Mouse (Mus musculus) heart, embryonic 12.5 days (tissue): ENCODE results near the gene Fam19a1. TPM values are rescaled to one million over a fixed set of nuclear protein-coding genes. Genes with fewer than 3 reads are reported as not detected.

Experiments
- ATAC-seq: fragments of 200-750 bp; cut with Nextera tagmentation; 2 replicates; pipeline ENCODE4 v1.8.0; 2017; ENCODE audit warnings: moderate TSS enrichment, moderate library complexity; ENCODE audit not compliant: insufficient number of reproducible peaks, low FRiP score
- H3K27ac ChIP-seq: fragments of 300-500 bp; sonication (generic); 2 replicates; pipeline ENCODE4 v1.5.1; 2016; ENCODE audit warnings: mild to moderate bottlenecking, moderate library complexity; ENCODE audit not compliant: poor library complexity, severe bottlenecking
- H3K27me3 ChIP-seq: fragments of 300-500 bp; sonication (generic); replicated peaks from 2 replicates; pipeline ENCODE4 v1.6.1; 2016; ENCODE audit warnings: mild to moderate bottlenecking, moderate library complexity
- H3K36me3 ChIP-seq: fragments of 300-500 bp; sonication (generic); 2 replicates; pipeline ENCODE4 v1.6.1; 2016; ENCODE audit warnings: mild to moderate bottlenecking, moderate library complexity
- H3K4me1 ChIP-seq: fragments of 300-500 bp; sonication (generic); replicated peaks from 2 replicates; pipeline ENCODE4 v1.6.1; 2016; ENCODE audit warnings: mild to moderate bottlenecking
- H3K4me2 ChIP-seq: fragments of 300-500 bp; sonication (generic); 2 replicates; pipeline ENCODE4 v1.6.1; 2016; ENCODE audit warnings: mild to moderate bottlenecking, moderate library complexity
- H3K4me3 ChIP-seq: fragments of 300-500 bp; sonication (generic); 2 replicates; pipeline ENCODE4 v1.5.1; 2016; ENCODE audit warnings: mild to moderate bottlenecking
- H3K9ac ChIP-seq: fragments of 300-500 bp; sonication (generic); 2 replicates; pipeline ENCODE4 v1.6.1; 2016; ENCODE audit warnings: mild to moderate bottlenecking, moderate library complexity
- H3K9me3 ChIP-seq: fragments of 300-500 bp; sonication (generic); replicated peaks from 2 replicates; pipeline ENCODE4 v1.6.1; 2016; ENCODE audit warnings: mild to moderate bottlenecking, moderate library complexity
- WGBS: fragments of 180-500 bp; shearing (Covaris S2); methylation state at CpG from one replicate; pipeline ENCODE4 v1.1.7; 2016; 5-methylcytosine and 5-hydroxymethylcytosine counted together
- polyA plus RNA-seq: library from polyadenylated mRNA; unstranded; fragments of >200 nt; fragmentation: Nextera tagmentation; extraction: Ambion mirVana; gene quantifications from 2 replicates; pipeline ENCODE4 v1.2.1, GENCODE M21; 2016

Fam19a1 gene
- polyA plus RNA-seq, 1 experiment from 2014 or later, result 0.27 TPM

DNA sequence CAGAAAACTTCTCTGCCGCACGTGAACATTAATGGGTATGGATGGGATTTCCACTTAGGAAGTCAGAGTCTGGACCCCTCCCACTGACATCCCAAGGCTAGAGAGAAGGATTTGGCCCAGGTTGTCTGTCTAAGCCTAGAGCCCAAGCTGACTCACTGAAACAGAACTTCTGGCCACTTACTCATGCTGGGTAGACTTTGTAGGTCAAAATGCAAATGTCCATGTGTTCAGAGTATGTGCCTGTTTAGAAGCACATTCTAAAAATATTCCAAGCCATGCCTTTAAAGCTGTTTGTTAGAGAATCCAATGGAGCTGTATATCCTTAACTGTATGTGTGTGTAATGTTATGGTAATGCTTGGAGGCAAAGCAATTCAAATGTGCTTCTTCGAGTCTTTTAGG lies 145.7 kb downstream of the Fam19a1 start:
- Histone ChIP-seq H3K36me3 (no peaks in the 10 kb centered on the region), H3K9ac (no peak overlapping the region), H3K27ac (no peak overlapping the region), H3K4me3 (no peak overlapping the region), H3K27me3 (no peaks in the 10 kb centered on the region), H3K9me3 (no peaks in the 10 kb centered on the region), H3K4me1 (no peaks in the 10 kb centered on the region), H3K4me2 (no peak overlapping the region)
- WGBS, result 82% methylated on average over 3 of the region's 3 CpGs
- no peak for ATAC-seq

DNA sequence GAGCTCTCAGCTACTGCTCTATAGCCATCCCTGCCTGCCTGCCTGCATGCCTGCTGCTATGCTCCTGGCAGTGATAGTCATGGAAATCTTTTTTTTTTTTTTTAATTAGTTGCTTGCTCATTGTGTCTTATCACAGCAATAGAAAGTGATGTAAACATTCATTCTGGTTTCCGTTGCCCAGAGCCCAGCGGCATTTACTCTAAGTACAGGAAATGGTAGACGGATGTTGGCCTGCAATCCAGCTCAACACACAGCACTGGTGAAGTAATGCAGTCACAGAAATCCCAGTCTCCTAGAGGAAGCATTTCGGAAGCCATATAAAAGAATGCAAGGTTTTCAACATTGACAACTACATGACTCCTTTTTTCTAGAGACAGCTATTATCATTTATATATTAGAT lies 153.5 kb downstream of the Fam19a1 start:
- Histone ChIP-seq H3K4me1 (no peaks in the 10 kb centered on the region), H3K27ac (no peak overlapping the region), H3K36me3 (no peaks in the 10 kb centered on the region), H3K4me3 (no peak overlapping the region), H3K27me3 (no peaks in the 10 kb centered on the region), H3K9ac (no peak overlapping the region), H3K4me2 (no peak overlapping the region), H3K9me3 (no peaks in the 10 kb centered on the region)
- ATAC-seq, result no peak
- 58% methylated on average over 4 of the region's 4 CpGs for WGBS

DNA sequence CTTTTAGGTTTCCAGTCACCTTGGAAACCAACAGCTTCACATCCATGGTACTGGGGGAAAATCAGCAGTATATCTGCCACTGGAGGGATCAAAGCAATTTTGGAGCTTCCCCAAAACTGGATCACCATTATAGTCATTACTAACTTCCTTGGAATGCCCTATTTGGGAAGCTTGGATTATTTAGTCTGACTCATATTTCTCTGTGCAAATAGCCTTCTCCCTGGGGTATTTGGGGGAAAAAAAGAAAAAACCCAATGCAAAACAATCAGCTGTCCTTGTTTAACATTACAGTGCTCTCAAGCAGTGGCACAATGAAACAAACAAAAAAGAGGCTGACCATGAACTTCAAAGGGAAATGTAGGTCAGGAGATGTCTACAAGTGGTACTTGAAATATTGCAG lies 155.8 kb downstream of the Fam19a1 start:
- H3K36me3 ChIP-seq, result no peaks in the 10 kb centered on the region
- no peak overlapping the region for H3K9ac ChIP-seq
- H3K4me3 ChIP-seq, result no peak overlapping the region
- no peaks in the 10 kb centered on the region for H3K4me1 ChIP-seq
- no peak for ATAC-seq
- H3K27ac ChIP-seq, result no peak overlapping the region
- H3K4me2 ChIP-seq, result no peak overlapping the region
- H3K9me3 ChIP-seq, result no peaks in the 10 kb centered on the region
- H3K27me3 ChIP-seq, result no peaks in the 10 kb centered on the region

- no peaks in the 10 kb centered on the region for H3K4me1 ChIP-seq
- ATAC-seq, result no peak
- no peak overlapping the region for H3K27ac ChIP-seq
- H3K4me2 ChIP-seq, result no peak overlapping the region
- no peak overlapping the region for H3K9ac ChIP-seq
- H3K36me3 ChIP-seq, result no peaks in the 10 kb centered on the region
- WGBS, result 79% methylated on average over 5 of the region's 5 CpGs
- no peak overlapping the region for H3K4me3 ChIP-seq
- no peaks in the 10 kb centered on the region for H3K9me3 ChIP-seq
- no peaks in the 10 kb centered on the region for H3K27me3 ChIP-seq
Measured at GRCm38 (mm10) chr6:96270436-96270835, 157.5 kb downstream of the Fam19a1 start.

DNA sequence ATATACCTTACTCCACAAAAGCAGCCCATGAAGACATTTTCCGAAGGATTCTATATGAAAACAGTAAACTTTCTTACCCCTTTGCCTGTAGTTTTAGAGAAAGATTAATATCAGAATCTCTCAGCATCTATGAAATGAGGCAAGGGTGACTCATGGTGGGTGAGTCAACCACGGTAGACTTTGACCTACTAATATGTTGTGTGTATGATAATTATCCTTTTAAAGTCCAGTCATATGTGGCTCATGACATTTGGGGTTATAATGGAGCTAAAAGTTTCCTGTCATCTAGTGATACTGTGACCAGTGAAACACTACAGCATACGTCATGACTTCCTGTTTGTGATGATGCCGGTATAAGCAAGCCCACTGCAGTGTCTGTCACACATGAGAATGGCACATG lies 170.8 kb downstream of the Fam19a1 start:
- Histone ChIP-seq H3K9ac (no peak overlapping the region), H3K27ac (no peak overlapping the region), H3K27me3 (no peaks in the 10 kb centered on the region), H3K36me3 (no peaks in the 10 kb centered on the region), H3K4me2 (no peak overlapping the region), H3K4me3 (no peak overlapping the region), H3K4me1 (no peaks in the 10 kb centered on the region), H3K9me3 (no peaks in the 10 kb centered on the region)
- no peak for ATAC-seq
- 80% methylated on average over 4 of the region's 4 CpGs for WGBS

DNA sequence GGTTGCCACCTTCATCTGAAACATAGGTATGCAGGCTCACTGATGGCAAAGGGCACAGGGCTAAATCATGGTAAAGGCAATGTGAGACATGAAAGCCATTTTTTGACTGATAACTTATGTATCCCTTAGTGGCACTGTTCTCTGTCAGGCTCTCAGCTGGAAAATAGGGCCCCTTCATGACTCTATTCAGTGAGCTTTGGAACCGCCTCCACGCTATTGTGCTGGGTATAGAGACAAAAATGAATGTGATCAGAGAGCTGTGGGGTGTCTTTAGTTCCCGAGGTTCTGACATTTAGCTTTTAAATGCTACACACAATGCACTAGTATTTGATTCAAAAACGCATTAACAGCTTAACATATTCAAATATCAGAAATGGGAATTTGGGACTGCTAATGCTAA lies 171.6 kb downstream of the Fam19a1 start:
- no peak overlapping the region for H3K4me2 ChIP-seq

DNA sequence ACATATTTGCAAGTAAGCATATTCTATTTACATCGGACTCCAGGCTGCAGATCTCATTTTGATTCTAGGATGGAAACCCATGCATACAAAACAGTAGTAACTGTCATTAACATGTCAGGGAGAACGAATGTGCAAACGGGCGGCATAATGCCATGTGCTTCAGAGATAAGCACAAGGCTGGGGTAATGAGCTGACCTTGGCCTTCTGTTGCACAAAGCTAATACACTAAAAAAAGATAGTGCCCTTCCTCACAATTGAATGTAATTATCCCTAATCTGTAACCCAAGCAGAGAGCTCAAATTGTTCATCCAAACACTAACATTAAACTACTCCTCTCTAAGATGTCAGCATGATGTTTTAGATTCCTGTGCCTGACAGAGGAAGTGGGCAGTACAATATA lies 173.3 kb downstream of the Fam19a1 start:
- Histone ChIP-seq H3K4me2 (no peak overlapping the region), H3K9me3 (no peaks in the 10 kb centered on the region), H3K36me3 (no peaks in the 10 kb centered on the region), H3K9ac (no peak overlapping the region), H3K4me3 (no peak overlapping the region), H3K27ac (no peak overlapping the region), H3K4me1 (no peaks in the 10 kb centered on the region), H3K27me3 (no peaks in the 10 kb centered on the region)
- WGBS, result 54% methylated on average over 4 of the region's 4 CpGs
- ATAC-seq, result no peak

More for the DNA sequence above, 171.6 kb downstream of the Fam19a1 start:
- Histone ChIP-seq H3K27me3 (no peaks in the 10 kb centered on the region), H3K36me3 (no peaks in the 10 kb centered on the region), H3K4me3 (no peak overlapping the region), H3K27ac (no peak overlapping the region), H3K9me3 (no peaks in the 10 kb centered on the region), H3K4me1 (no peaks in the 10 kb centered on the region), H3K9ac (no peak overlapping the region)
- ATAC-seq, result no peak
- WGBS, result 82% methylated on average over 4 of the region's 4 CpGs

DNA sequence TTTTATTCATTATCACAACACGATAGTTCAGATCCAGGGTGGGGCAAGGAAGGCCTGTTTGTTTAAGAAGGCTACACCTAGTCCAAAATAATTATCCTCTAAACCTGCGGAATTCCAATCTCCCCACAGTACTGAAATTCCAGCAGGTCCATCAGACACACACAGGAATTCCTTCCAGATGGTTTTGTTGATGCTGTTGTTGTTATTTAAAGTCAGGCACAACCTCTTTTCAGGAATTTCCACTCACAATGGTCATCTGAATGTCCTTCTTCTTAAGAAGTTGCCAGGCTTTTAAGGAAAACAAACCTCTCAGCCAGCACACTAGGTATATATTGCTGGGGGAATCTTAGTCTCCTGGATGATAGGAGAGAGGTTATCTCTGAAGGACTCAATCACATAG lies 174.4 kb downstream of the Fam19a1 start:
- WGBS, result 74% methylated on average over 2 of the region's 2 CpGs
- no peaks in the 10 kb centered on the region for H3K4me1 ChIP-seq
- no peak overlapping the region for H3K4me3 ChIP-seq
- H3K9me3 ChIP-seq, result no peaks in the 10 kb centered on the region
- H3K9ac ChIP-seq, result no peak overlapping the region
- H3K27me3 ChIP-seq, result no peaks in the 10 kb centered on the region
- no peak for ATAC-seq
- H3K4me2 ChIP-seq, result no peak overlapping the region
- no peaks in the 10 kb centered on the region for H3K36me3 ChIP-seq
- H3K27ac ChIP-seq, result no peak overlapping the region

GRCm38 (mm10) chr6:96289672-96290071 lies 176.7 kb downstream of the Fam19a1 start:
- Histone ChIP-seq H3K4me1 (no peaks in the 10 kb centered on the region), H3K4me2 (no peak overlapping the region), H3K27me3 (no peaks in the 10 kb centered on the region), H3K4me3 (no peak overlapping the region), H3K36me3 (no peaks in the 10 kb centered on the region), H3K27ac (no peak overlapping the region), H3K9ac (no peak overlapping the region), H3K9me3 (no peaks in the 10 kb centered on the region)
- ATAC-seq, result no peak
- 19% methylated on average over 4 of the region's 4 CpGs for WGBS

- no peak for ATAC-seq
- Histone ChIP-seq H3K27ac (no peak overlapping the region), H3K4me2 (no peak overlapping the region), H3K4me1 (no peaks in the 10 kb centered on the region), H3K9me3 (no peaks in the 10 kb centered on the region), H3K9ac (no peak overlapping the region), H3K4me3 (no peak overlapping the region), H3K27me3 (no peaks in the 10 kb centered on the region), H3K36me3 (no peaks in the 10 kb centered on the region)
- WGBS, result 65% methylated on average over 2 of the region's 2 CpGs
Measured at GRCm38 (mm10) chr6:96347491-96347890, 234.5 kb downstream of the Fam19a1 start.

DNA sequence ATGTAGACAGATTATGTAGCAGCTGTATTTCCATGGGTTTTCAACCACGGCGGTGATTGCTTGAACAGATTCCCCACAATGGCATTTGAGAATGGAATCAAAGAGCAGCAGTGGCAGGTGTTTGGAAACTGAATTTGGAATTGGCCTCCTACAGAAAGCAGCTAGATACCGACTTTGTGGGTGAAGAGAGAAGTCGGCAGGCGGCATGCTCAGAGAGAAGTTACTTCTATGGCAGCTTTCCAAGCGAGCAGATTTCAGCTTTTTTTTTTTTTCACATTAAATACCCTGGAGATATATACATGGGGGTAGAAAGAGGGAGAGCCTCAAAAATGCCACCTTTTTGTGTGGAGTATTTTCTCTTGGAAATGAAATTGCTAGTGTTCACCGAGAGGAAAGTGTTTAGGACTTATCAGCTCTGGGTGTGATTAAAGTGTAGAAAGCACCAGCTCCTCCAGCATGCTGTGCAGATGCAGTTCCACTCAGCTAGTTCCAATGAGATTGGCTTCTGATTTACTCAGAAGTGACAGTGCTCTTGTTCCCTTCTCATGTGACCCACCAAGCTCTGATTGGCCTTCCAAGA lies 236.6 kb downstream of the Fam19a1 start:
- Histone ChIP-seq H3K27ac (no peak overlapping the region), H3K4me3 (no peak overlapping the region), H3K36me3 (no peaks in the 10 kb centered on the region), H3K9ac (no peak overlapping the region), H3K4me2 (no peak overlapping the region), H3K27me3 (no peaks in the 10 kb centered on the region), H3K4me1 (no peaks in the 10 kb centered on the region), H3K9me3 (no peaks in the 10 kb centered on the region)
- ATAC-seq, result no peak
- WGBS, result 59% methylated on average over 7 of the region's 7 CpGs

DNA sequence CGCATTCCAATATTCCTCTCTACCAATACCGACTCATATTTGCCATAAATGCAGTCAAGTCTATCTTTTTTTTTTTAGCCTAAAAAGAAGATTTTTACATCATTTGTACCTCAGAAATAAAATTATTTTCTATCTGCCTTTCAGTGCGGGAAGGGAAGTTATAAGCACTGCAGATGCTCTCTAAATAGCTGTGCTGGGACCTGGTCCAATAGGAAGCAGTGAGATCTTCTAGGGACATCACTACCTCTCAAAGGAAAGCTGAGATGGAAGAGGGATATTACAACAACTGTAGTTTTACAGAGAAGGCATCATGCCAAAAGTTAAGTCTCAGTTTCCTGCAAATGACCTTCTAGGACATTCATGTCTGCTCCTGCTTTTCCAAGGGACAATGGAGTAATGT lies 256.6 kb downstream of the Fam19a1 start:
- H3K4me2 ChIP-seq, result no peak overlapping the region
- H3K27me3 ChIP-seq, result no peaks in the 10 kb centered on the region
- no peak overlapping the region for H3K9ac ChIP-seq
- no peak overlapping the region for H3K27ac ChIP-seq
- H3K4me1 ChIP-seq, result no peaks in the 10 kb centered on the region
- H3K36me3 ChIP-seq, result no peaks in the 10 kb centered on the region
- ATAC-seq, result no peak
- WGBS, result 87% methylated on average over 3 of the region's 3 CpGs
- no peaks in the 10 kb centered on the region for H3K9me3 ChIP-seq
- no peak overlapping the region for H3K4me3 ChIP-seq
